Mouse (Mus musculus) forebrain, embryonic 11.5 days (tissue): ENCODE results near the gene Msi2. TPM values are rescaled to one million over a fixed set of nuclear protein-coding genes. Genes with fewer than 3 reads are reported as not detected.

ENCODE experiments used
- ATAC-seq: fragments of 200-750 bp; cut with Nextera tagmentation; replicated peaks from 2 replicates; pipeline ENCODE4 v1.8.0; 2017; ENCODE audit warnings: moderate TSS enrichment; ENCODE audit not compliant: low FRiP score
- DNase-seq: peaks from one replicate; pipeline ENCODE4 v3.0.0-alpha.2; 2017; ENCODE audit warnings: low spot score
- H3K27ac ChIP-seq: fragments of 300-500 bp; sonication (generic); 2 replicates; pipeline ENCODE4 v1.5.1; 2014; ENCODE audit warnings: low read depth, low read length
- H3K27me3 ChIP-seq: fragments of 300-500 bp; sonication (generic); 2 replicates; pipeline ENCODE4 v1.6.1; 2014; ENCODE audit warnings: mild to moderate bottlenecking, low read length, mixed read lengths; ENCODE audit not compliant: control insufficient read depth, insufficient read depth
- H3K36me3 ChIP-seq: fragments of 300-500 bp; sonication (generic); 2 replicates; pipeline ENCODE4 v1.6.1; 2014; ENCODE audit warnings: mild to moderate bottlenecking, low read length, moderate library complexity, mixed read lengths; ENCODE audit not compliant: control insufficient read depth, insufficient read depth
- H3K4me1 ChIP-seq: fragments of 300-500 bp; sonication (generic); replicated peaks from 2 replicates; pipeline ENCODE4 v1.6.1; 2014; ENCODE audit warnings: low read length, mixed read lengths; ENCODE audit not compliant: control insufficient read depth, insufficient read depth
- H3K4me2 ChIP-seq: fragments of 300-500 bp; sonication (generic); 2 replicates; pipeline ENCODE4 v1.6.1; 2014; ENCODE audit warnings: low read depth, mild to moderate bottlenecking, low read length, moderate library complexity, mixed read lengths; ENCODE audit not compliant: severe bottlenecking
- H3K4me3 ChIP-seq: fragments of 300-500 bp; sonication (generic); 2 replicates; pipeline ENCODE4 v1.5.1; 2014; ENCODE audit warnings: low read depth, low read length
- H3K9ac ChIP-seq: fragments of 300-500 bp; sonication (generic); 2 replicates; pipeline ENCODE4 v1.6.1; 2014; ENCODE audit warnings: low read length
- H3K9me3 ChIP-seq: fragments of 300-500 bp; sonication (generic); 2 replicates; pipeline ENCODE4 v1.6.1; 2016; ENCODE audit warnings: low read length, mixed read lengths; ENCODE audit not compliant: control insufficient read depth
- WGBS: fragments of 180-500 bp; shearing (Covaris S2); extraction: QIAGEN DNeasy Blood & Tissue Kit; methylation state at CpG from one replicate; pipeline ENCODE4 v1.1.7; 2014; 5-methylcytosine and 5-hydroxymethylcytosine counted together
- polyA plus RNA-seq: library from polyadenylated mRNA; unstranded; fragments of >200 nt; fragmentation: Nextera tagmentation; extraction: Ambion mirVana; gene quantifications from 2 replicates; pipeline ENCODE4 v1.2.1, GENCODE M21; 2014

Gene Msi2
- polyA plus RNA-seq, 1 experiment from 2014 or later = 26.2 TPM

DNA sequence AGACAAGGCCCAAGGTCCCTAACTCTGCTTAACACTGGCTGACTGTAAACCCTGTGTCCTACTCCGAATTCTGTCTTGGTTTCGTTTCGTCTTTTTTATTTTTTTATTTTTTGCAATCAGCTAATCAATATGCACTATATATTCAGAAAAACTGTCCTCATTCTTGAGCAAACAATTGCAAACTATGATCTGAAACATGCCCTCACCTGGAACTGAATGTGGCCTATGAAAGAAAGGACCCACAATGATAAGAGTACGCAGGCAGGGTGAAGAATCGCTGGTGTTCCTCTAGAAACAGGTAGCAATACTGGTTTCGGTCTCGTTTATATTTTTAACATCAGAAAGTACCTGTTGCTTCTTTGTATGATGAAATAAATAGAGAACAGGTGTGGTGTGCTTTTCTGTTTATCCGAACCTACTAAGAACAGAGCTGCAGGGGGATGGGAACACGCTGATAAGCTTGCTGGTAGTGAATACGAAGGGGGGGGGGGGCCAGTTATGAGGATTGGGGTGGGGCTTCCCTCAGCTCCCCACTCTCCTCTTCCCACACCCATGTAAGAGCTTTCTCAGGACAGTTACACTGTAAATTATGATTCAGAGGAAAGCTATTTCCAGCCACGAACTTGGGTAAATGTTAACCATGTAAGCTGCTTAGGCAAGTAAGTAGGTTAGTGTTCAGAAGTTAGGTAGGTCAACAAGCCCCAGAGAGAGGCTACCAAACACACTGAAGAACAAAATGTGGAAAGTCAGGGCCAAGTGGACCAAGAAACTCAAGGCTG, 103.6 kb downstream of the Msi2 start:
- H3K27ac ChIP-seq = no peak overlapping the region; the same call in 1 of the 2 replicates
- DNase-seq (peak; percentile 29), ATAC-seq (no peak)
- WGBS = 86% methylated on average over 11 of the region's 11 CpGs
- no peak overlapping the region for H3K4me3 ChIP-seq
- no peaks in the 10 kb centered on the region for H3K27me3 ChIP-seq
- no peaks in the 10 kb centered on the region for H3K36me3 ChIP-seq
- no peak overlapping the region for H3K9ac ChIP-seq
- H3K4me2 ChIP-seq = no peak overlapping the region
- no peaks in the 10 kb centered on the region for H3K9me3 ChIP-seq
- peaks cover 19% of the 10 kb centered on the region for H3K4me1 ChIP-seq

DNA sequence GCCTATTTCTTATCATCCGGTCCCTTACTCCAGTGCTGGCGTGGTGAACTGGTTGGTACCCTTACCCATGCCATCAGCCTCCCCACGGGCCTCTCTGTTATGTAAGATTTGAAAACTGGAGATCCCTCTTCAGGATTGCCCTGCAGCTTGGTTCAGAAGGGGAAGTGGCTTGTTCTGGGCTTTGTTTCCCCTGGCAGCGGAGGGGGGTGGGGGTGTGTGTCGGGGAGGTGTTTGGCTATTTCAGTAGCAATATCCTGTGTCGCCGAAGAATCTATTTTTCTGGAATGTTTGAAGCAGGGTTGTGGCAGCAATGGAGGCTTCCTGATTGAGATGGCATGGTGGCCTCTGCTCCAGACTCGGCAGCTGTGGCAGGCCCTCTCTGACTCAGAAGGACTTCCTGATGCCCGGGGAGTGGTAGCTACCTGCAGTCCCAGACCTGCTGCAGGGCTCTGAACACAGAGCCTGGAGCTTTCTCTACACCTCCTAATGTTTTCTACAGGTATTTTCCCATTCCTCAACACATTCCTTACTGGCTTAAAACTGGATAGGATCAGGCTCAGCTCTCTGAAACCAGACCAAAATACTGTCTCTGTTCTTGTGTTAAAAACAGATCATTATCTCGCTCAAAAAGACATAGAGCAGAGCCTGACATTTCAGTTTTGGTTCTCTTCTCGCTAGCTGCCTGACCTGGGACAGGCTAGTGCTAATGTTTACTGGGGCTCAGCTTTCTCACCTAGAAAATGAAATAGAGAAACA, 104.4 kb downstream of the Msi2 start:
- ATAC-seq = no peak
- Histone ChIP-seq H3K4me3 (no peak overlapping the region), H3K4me1 (peaks cover 16% of the 10 kb centered on the region; the same call in 1 of the 2 replicates), H3K27ac (no peak overlapping the region; the same call in 1 of the 2 replicates), H3K9me3 (no peaks in the 10 kb centered on the region), H3K4me2 (no peak overlapping the region), H3K27me3 (no peaks in the 10 kb centered on the region), H3K36me3 (no peaks in the 10 kb centered on the region), H3K9ac (no peak overlapping the region)
- DNase-seq = no peak
- WGBS = 82% methylated on average over 11 of the region's 11 CpGs

DNA sequence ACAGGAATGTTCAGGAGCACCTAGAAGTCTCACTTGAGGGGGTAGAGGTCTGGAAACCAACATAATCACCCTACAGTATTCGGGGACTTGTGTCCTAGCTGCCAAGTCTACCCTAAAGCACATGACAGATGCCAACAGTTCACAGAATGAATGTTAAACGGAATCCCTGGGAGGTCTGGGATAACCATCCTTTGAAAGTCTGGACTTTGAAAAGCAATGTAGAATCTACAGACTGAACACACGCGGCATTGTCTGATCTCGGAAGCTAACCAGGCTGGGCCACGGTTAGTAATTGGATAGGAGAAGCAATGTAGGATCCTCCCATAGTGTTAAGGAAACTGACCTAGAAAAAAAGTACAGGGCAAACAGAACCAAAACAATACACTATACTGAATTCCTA, 105.3 kb downstream of the Msi2 start:
- WGBS = 90% methylated on average over 6 of the region's 6 CpGs
- H3K4me1 ChIP-seq = peaks cover 11% of the 10 kb centered on the region
- H3K9ac ChIP-seq = no peak overlapping the region
- no peak for DNase-seq
- no peak overlapping the region for H3K27ac ChIP-seq
- H3K4me3 ChIP-seq = no peak overlapping the region
- H3K4me2 ChIP-seq = no peak overlapping the region
- no peaks in the 10 kb centered on the region for H3K27me3 ChIP-seq
- no peak for ATAC-seq
- no peaks in the 10 kb centered on the region for H3K36me3 ChIP-seq
- no peaks in the 10 kb centered on the region for H3K9me3 ChIP-seq

DNA sequence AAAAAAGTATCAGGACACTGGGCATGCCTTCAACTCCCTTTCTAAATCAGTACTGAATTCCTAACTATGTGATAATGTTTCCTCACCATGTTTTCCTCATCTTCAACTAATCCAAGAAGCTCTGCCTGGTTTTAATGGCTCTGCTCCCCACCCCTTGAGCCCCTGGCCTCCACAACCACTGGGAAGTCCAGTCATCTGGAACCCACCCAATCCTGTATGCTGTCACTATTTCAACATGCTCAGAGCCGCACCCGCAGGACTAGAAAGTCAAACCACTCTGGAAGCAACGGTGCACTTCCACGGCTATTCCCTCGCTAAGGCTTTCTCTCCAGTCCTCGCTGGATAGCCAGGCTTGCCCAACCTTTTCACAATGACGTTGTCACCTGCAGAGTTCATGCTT, 106.2 kb downstream of the Msi2 start:
- no peaks in the 10 kb centered on the region for H3K36me3 ChIP-seq
- ATAC-seq (no peak), DNase-seq (no peak)
- H3K9ac ChIP-seq = no peak overlapping the region
- no peak overlapping the region for H3K27ac ChIP-seq
- no peaks in the 10 kb centered on the region for H3K9me3 ChIP-seq
- 97% methylated on average over 7 of the region's 7 CpGs for whole genome bisulfite sequencing
- no peak overlapping the region for H3K4me3 ChIP-seq
- H3K4me1 ChIP-seq = peaks cover 11% of the 10 kb centered on the region
- H3K27me3 ChIP-seq = no peaks in the 10 kb centered on the region
- H3K4me2 ChIP-seq = no peak overlapping the region

DNA sequence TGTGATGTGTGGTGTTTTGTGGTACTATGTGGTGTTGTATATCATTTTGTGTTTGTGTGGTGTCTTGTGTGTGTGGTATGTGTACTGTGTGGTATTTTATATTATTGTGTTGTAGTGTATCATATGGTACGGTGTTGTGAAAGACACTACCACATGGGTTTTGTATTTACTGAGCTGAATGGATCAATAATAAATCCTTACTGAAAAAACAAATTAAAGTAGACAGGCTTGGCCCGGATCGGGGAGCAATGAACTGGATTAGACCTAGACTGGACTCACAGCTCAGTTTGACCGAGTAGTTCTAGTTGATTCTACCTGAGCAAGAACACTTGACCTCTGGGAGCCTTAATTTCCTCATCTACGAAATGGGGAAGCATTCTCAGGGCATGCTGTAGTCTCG, 107.5 kb downstream of the Msi2 start:
- Histone ChIP-seq H3K27ac (no peak overlapping the region), H3K4me3 (no peak overlapping the region), H3K4me1 (peaks cover 14% of the 10 kb centered on the region), H3K36me3 (no peaks in the 10 kb centered on the region), H3K9me3 (no peaks in the 10 kb centered on the region), H3K27me3 (no peaks in the 10 kb centered on the region), H3K4me2 (no peak overlapping the region), H3K9ac (no peak overlapping the region)
- no peak for DNase-seq
- 93% methylated on average over 6 of the region's 6 CpGs for WGBS
- no peak for ATAC-seq

DNA sequence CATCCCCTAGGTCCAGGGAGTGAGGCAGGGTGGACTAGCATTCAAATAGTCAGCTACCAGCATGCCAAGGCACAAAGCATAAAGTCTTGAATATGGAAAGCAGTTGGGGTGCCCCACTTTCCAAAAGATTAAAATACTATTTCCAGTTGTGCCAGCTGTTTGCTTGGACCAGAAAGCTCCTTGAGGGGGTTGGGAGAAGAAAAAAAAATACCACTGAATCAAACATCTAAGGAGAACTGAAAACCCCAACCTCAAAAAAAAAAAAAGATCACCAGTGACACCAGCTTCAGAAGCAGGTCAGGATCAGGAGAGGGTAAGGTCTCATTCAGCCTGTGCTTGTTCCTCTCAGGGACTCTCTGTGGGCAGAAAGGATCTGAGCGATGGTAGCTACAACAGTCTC, 108.2 kb downstream of the Msi2 start:
- peaks cover 17% of the 10 kb centered on the region for H3K4me1 ChIP-seq
- H3K27me3 ChIP-seq = no peaks in the 10 kb centered on the region
- H3K4me2 ChIP-seq = no peak overlapping the region
- H3K9me3 ChIP-seq = no peaks in the 10 kb centered on the region
- H3K4me3 ChIP-seq = no peak overlapping the region
- 100% methylated on average over 1 of the region's 1 CpGs for WGBS
- H3K36me3 ChIP-seq = no peaks in the 10 kb centered on the region
- H3K27ac ChIP-seq = no peak overlapping the region
- no peak for ATAC-seq
- no peak for DNase-seq
- H3K9ac ChIP-seq = no peak overlapping the region

DNA sequence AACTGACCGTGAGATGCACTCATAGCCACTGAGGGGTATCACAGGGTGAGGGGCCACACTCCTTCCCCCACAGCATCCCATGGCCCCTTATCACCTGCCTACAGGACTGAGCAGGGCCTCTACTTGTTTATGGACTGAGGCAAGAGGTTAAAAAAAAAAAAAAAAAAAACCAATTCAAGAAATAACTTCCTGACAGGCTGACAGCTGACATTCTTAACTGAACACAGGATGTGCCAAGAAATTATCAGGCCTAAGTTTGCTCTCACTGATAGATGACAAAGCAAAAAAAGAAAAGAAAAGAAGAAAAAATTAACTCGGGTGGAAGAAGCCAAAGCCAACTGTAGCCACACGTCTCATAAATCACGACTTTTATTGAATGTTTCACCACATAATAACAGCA, 109.7 kb downstream of the Msi2 start:
- Histone ChIP-seq H3K9ac (no peak overlapping the region), H3K4me3 (no peak overlapping the region), H3K4me1 (peaks cover 21% of the 10 kb centered on the region), H3K36me3 (no peaks in the 10 kb centered on the region), H3K27ac (no peak overlapping the region), H3K9me3 (no peaks in the 10 kb centered on the region), H3K4me2 (no peak overlapping the region), H3K27me3 (no peaks in the 10 kb centered on the region)
- 84% methylated on average over 4 of the region's 4 CpGs for WGBS
- DNase-seq (peak; percentile 42), ATAC-seq (no peak)

DNA sequence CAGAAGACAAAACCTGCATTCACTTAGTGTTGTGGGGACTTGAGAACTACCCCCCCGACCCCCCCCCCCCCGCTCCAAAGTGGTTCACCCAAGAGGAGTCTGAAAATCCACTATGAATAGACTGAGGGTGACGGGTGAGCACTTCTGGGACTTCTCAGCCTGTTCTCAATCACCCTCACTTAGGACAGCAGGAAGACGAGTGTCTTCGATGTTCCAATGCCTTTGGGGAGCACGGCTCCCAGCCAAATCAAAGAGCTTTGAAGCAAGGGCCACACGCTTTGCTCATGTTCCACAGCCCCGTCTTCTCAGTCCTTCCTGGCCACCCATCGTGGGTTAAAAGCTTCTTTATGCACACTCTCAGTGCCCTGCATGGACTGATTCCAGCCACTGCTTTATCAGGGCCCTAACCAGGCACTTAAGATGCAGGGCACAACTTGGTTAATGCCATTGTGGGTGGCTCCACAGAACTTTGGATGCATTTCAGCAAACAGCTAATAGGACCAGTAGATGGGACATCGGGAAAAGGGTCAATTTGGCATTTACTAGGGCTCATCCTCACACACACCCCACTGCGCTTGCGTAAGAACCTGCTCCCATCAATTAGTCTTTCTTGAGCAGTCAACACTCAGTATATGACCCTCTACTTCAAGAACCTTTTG, 110.5 kb downstream of the Msi2 start:
- no peak overlapping the region for H3K27ac ChIP-seq
- peak; percentile 39 for DNase-seq
- no peak for ATAC-seq

More for the DNA sequence above, 110.5 kb downstream of the Msi2 start:
- Histone ChIP-seq H3K27me3 (no peaks in the 10 kb centered on the region), H3K9ac (no peak overlapping the region), H3K4me2 (no peak overlapping the region), H3K4me3 (no peak overlapping the region), H3K36me3 (no peaks in the 10 kb centered on the region), H3K4me1 (peaks cover 18% of the 10 kb centered on the region), H3K9me3 (no peaks in the 10 kb centered on the region)
- WGBS = 73% methylated on average over 12 of the region's 12 CpGs
